8 mouse cellular contexts compared by ENCODE assay signal in the genomic region with DNA sequence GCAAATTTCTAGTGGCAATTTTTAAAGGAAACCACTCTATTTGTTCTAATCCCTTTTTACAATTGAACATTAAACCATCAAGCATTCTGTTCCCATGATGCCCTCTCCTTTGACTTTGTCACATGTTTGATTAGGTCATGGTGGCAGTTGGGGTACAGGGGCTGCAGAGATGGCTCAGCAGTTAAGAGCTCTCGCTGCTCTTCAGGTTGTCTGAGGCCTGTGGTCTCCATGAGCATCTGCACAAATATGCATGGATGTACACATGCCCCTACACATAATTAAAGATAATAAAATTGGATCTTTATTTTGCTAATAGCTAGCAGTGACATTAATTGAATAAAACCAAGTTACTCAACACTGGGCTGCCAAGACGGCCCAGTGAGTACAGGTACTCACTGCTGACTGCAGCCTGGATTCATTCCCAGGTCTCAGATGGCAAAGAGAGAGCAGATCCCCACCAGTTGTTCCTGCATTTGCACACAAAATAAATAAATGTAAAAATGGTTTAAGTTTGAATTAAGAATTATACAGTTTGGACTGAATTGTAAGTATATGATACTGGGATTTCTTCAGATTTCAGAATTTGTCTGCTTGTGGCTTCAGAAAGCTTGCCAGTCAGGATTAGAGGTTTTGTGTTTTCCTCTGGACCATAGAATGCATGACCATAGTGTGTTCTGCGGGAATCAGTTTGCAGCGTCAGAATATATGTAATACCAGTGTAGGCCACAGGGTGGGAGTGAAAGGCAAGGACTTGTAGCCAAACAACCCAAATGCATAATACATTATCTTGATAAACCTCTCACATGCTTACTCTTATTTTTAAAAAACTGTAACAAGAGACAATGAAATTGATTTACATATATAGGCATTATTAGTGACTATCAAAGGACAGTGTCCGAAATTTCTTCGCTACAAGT.
DNase-seq lines count a peak whose midpoint lies in the region; ATAC-seq and TF ChIP-seq lines count a peak whose summit lies in the region.

No protein-coding gene starts in this region.

- intact Hi-C loops in gastrocnemius, adult 2 months (cut with DNase I): no loop called here

- peak; percentile 17 for DNase-seq in gastrocnemius, adult 2 months
- DNase-seq in gastrocnemius, postnatal 25 days: no peak
- peak; percentile 9 for DNase-seq in G1E (ENCODE audit: low spot score)
- DNase-seq in cerebellum, adult 9-10 months: peak; percentile 79
- DNase-seq in forelimb bud, embryonic 11.5 days (ENCODE audit: low read depth, low spot score): peak; percentile 59
- DNase-seq in kidney, postnatal 14 days: peak; percentile 58
- DNase-seq in lung, adult 2 months: no peak
- DNase-seq in retina, adult 2 months (ENCODE audit: low read depth, low spot score): peak; percentile 13

- H3K9me3 ChIP-seq in G1E (replicated peaks): no peaks in the 10 kb centered on the region

- H3K27ac ChIP-seq in gastrocnemius, adult 2 months: no peak overlapping the region

- TF ChIP-seq CTCF in gastrocnemius, adult 2 months (IDR thresholded peaks at IDR 0.05): peak; percentile 76
- TF ChIP-seq CTCF in G1E (IDR thresholded peaks at IDR 0.05; ENCODE audit: low read depth, low read length): peak; percentile 42; the same call in 1 of the 2 replicates
- peak; percentile 40 for TF ChIP-seq CTCF in lung, adult 2 months (IDR thresholded peaks at IDR 0.05; ENCODE audit: insufficient read depth, low read length)

- no peak overlapping the region for H3K4me3 ChIP-seq in gastrocnemius, adult 2 months
- no peak overlapping the region for H3K4me3 ChIP-seq in G1E (ENCODE audit: low read depth, low read length)
- H3K4me3 ChIP-seq in lung, adult 2 months (replicated peaks; ENCODE audit: extremely low read depth, low read depth, low read length): no peak overlapping the region

- 61% methylated on average over 6 of the region's 6 CpGs for WGBS in lung, adult 2 months

- no peaks in the 10 kb centered on the region; the same call in 1 of the 2 replicates for H3K4me1 ChIP-seq in G1E (ENCODE audit: insufficient read depth, low read depth, low read length)
- H3K4me1 ChIP-seq in lung, adult 2 months (ENCODE audit: control insufficient read depth, insufficient read depth, low read length): no peaks in the 10 kb centered on the region

- no peaks in the 10 kb centered on the region for H3K27me3 ChIP-seq in G1E (ENCODE audit: insufficient read depth, low read length)

- peak; percentile 63 for ATAC-seq in G1E (ENCODE audit: extremely low read depth, insufficient number of reproducible peaks, low FRiP score, poor library complexity, severe bottlenecking)

- H3K36me3 ChIP-seq in G1E (replicated peaks): peaks cover 56% of the 10 kb centered on the region

- TF ChIP-seq POLR2A in lung, adult 2 months (IDR thresholded peaks at IDR 0.05; ENCODE audit: borderline replicate concordance, extremely low read depth, low read depth, low read length): no peak

Comparison
In these comparisons a context has a peak if more than half of its experiments do, and no peak if none do; other contexts are left out.
1. DNase-seq: peak in gastrocnemius, adult 2 months (single experiment), G1E (single experiment), cerebellum, adult 9-10 months (single experiment), forelimb bud, embryonic 11.5 days (single experiment), kidney, postnatal 14 days (single experiment) and retina, adult 2 months (single experiment); none in gastrocnemius, postnatal 25 days (single experiment) and lung, adult 2 months (single experiment).
2. Peak in every context shown above with its lines, with median percentiles within 50 percentile points of each other: CTCF ChIP-seq.